Comparison of ENCODE assay signal across 8 mouse cellular contexts in genomic region chr7:19086042-19086441, GRCm38 (mm10). TPM values are rescaled to one million over a fixed set of nuclear protein-coding genes. Genes with fewer than 3 reads are reported as not detected.
DNase-seq lines count a peak whose midpoint lies in the region; ATAC-seq and TF ChIP-seq lines count a peak whose summit lies in the region.

No protein-coding gene starts in this region.

- H3K27ac ChIP-seq in hindbrain, embryonic 10.5 days: 0 out of 2 replicates have a peak overlapping the region, but pooled peaks have one; percentile 29
- H3K27ac ChIP-seq in hindbrain, postnatal 0 days: no peak overlapping the region
- H3K27ac ChIP-seq in intestine, embryonic 14.5 days (ENCODE audit: low read depth): no peak overlapping the region
- H3K27ac ChIP-seq in lung, embryonic 15.5 days: peak overlapping the region; percentile 46; the same call in 1 of the 2 replicates
- no peak overlapping the region for H3K27ac ChIP-seq in forebrain, postnatal 0 days (ENCODE audit: low read depth, low read length)

- peak overlapping the region; percentile 27 for H3K4me3 ChIP-seq in hindbrain, embryonic 10.5 days
- H3K4me3 ChIP-seq in hindbrain, postnatal 0 days (ENCODE audit: low read length): no peak overlapping the region
- H3K4me3 ChIP-seq in intestine, embryonic 14.5 days (ENCODE audit: low read depth, low read length): peak overlapping the region; percentile 23
- H3K4me3 ChIP-seq in lung, embryonic 15.5 days: peak overlapping the region; percentile 40
- H3K4me3 ChIP-seq in forebrain, postnatal 0 days (ENCODE audit: low read depth, low read length): no peak overlapping the region

- H3K9me3 ChIP-seq in hindbrain, embryonic 10.5 days: no peaks in the 10 kb centered on the region
- H3K9me3 ChIP-seq in hindbrain, postnatal 0 days (ENCODE audit: low read length): no peaks in the 10 kb centered on the region
- H3K9me3 ChIP-seq in intestine, embryonic 14.5 days (ENCODE audit: control insufficient read depth, low read length): no peaks in the 10 kb centered on the region
- no peaks in the 10 kb centered on the region for H3K9me3 ChIP-seq in lung, embryonic 15.5 days
- H3K9me3 ChIP-seq in forebrain, postnatal 0 days (ENCODE audit: low read length): no peaks in the 10 kb centered on the region

- H3K9ac ChIP-seq in hindbrain, postnatal 0 days (replicated peaks; ENCODE audit: low read length): no peak overlapping the region
- no peak overlapping the region; the same call in 1 of the 2 replicates for H3K9ac ChIP-seq in intestine, embryonic 14.5 days (ENCODE audit: low read length)
- 0 out of 2 replicates have a peak overlapping the region, but pooled peaks have one; percentile 0 for H3K9ac ChIP-seq in lung, embryonic 15.5 days
- no peak overlapping the region for H3K9ac ChIP-seq in forebrain, postnatal 0 days

- TF ChIP-seq CTCF in hindbrain, postnatal 0 days (IDR thresholded peaks at IDR 0.05; ENCODE audit: low read depth): no peak
- TF ChIP-seq CTCF in forebrain, postnatal 0 days (IDR thresholded peaks at IDR 0.05; ENCODE audit: low read depth): no peak

- H3K27me3 ChIP-seq in hindbrain, embryonic 10.5 days (ENCODE audit: insufficient read depth, poor library complexity, severe bottlenecking): peaks cover 22% of the 10 kb centered on the region
- no peaks in the 10 kb centered on the region for H3K27me3 ChIP-seq in hindbrain, postnatal 0 days (ENCODE audit: insufficient read depth, low read length)
- H3K27me3 ChIP-seq in intestine, embryonic 14.5 days (replicated peaks; ENCODE audit: control insufficient read depth, insufficient read depth, low read length): no peaks in the 10 kb centered on the region
- no peaks in the 10 kb centered on the region for H3K27me3 ChIP-seq in lung, embryonic 15.5 days
- H3K27me3 ChIP-seq in forebrain, postnatal 0 days (ENCODE audit: insufficient read depth, low read length): no peaks in the 10 kb centered on the region

- peaks cover 54% of the 10 kb centered on the region for H3K4me1 ChIP-seq in hindbrain, embryonic 10.5 days (replicated peaks)
- H3K4me1 ChIP-seq in hindbrain, postnatal 0 days (ENCODE audit: insufficient read depth, low read length): no peaks in the 10 kb centered on the region
- peaks cover 39% of the 10 kb centered on the region for H3K4me1 ChIP-seq in intestine, embryonic 14.5 days (replicated peaks; ENCODE audit: control insufficient read depth, insufficient read depth, low read length)
- H3K4me1 ChIP-seq in lung, embryonic 15.5 days: peaks cover 46% of the 10 kb centered on the region
- H3K4me1 ChIP-seq in forebrain, postnatal 0 days (ENCODE audit: insufficient read depth): no peaks in the 10 kb centered on the region

- no peak overlapping the region for H3K4me2 ChIP-seq in hindbrain, postnatal 0 days (ENCODE audit: low read depth, low read length)
- peak overlapping the region; percentile 36 for H3K4me2 ChIP-seq in intestine, embryonic 14.5 days (ENCODE audit: low read length)
- peak overlapping the region; percentile 54 for H3K4me2 ChIP-seq in lung, embryonic 15.5 days
- H3K4me2 ChIP-seq in forebrain, postnatal 0 days (ENCODE audit: low read depth): no peak overlapping the region

- DNase-seq in hindbrain, embryonic 10.5 days (ENCODE audit: low spot score): no peak
- no peak for DNase-seq in hindbrain, postnatal 0 days (ENCODE audit: low spot score)
- peak; percentile 70 for DNase-seq in c-Kit-negative CD71-positive TER-119-positive erythroid progenitor cells, embryonic 14.5 days (ENCODE audit: low read depth, low spot score)
- peak; percentile 78 for DNase-seq in intestine, embryonic 14.5 days (ENCODE audit: low spot score)
- DNase-seq in spleen, postnatal 36 days (ENCODE audit: low spot score in 2 of 2): peak; percentile 73 to 75
- no peak for DNase-seq in left cerebral cortex, postnatal 10 days (ENCODE audit: extremely low spot score in 1 of 2, low spot score in 2 of 2)
- no peak for DNase-seq in forebrain, postnatal 0 days

- peaks cover 82% of the 10 kb centered on the region for H3K36me3 ChIP-seq in hindbrain, embryonic 10.5 days
- peaks cover 30% of the 10 kb centered on the region for H3K36me3 ChIP-seq in hindbrain, postnatal 0 days (ENCODE audit: insufficient read depth, low read length)
- peaks cover 48% of the 10 kb centered on the region for H3K36me3 ChIP-seq in intestine, embryonic 14.5 days (ENCODE audit: control insufficient read depth, insufficient read depth, low read length)
- H3K36me3 ChIP-seq in lung, embryonic 15.5 days: peaks cover 40% of the 10 kb centered on the region
- peaks cover 60% of the 10 kb centered on the region for H3K36me3 ChIP-seq in forebrain, postnatal 0 days (ENCODE audit: insufficient read depth)

- intact Hi-C loops in left cerebral cortex, postnatal 10 days (cut with DNase I): no loop called here

- ATAC-seq in hindbrain, postnatal 0 days: no peak
- ATAC-seq in intestine, embryonic 14.5 days (replicated peaks; ENCODE audit: low FRiP score, low TSS enrichment, low read depth): peak; percentile 20; the same call in 1 of the 2 replicates
- 0 out of 2 replicates have a peak, but pooled peaks have one; percentile 16 for ATAC-seq in lung, embryonic 15.5 days (ENCODE audit: borderline replicate concordance, extremely low read depth, low FRiP score, low TSS enrichment)
- ATAC-seq in forebrain, postnatal 0 days: no peak

- 9% methylated on average over 14 of the region's 14 CpGs for WGBS in hindbrain, embryonic 10.5 days
- WGBS in hindbrain, postnatal 0 days: 28% methylated on average over 14 of the region's 14 CpGs
- WGBS in intestine, embryonic 14.5 days: 11% methylated on average over 14 of the region's 14 CpGs
- WGBS in lung, embryonic 15.5 days: 11% methylated on average over 14 of the region's 14 CpGs
- WGBS in forebrain, postnatal 0 days: 24% methylated on average over 14 of the region's 14 CpGs

RNA-seq across cellular contexts. Expression of gene Dmpk, which starts 2.4 kb away (rescaled TPM):
- 9.9 and 10.2 TPM in 2 replicates for polyA plus RNA-seq in hindbrain, embryonic 10.5 days (2016; fragmentation: Nextera tagmentation; extraction: Ambion mirVana)
- 19.5 and 27.8 TPM in 2 replicates for total RNA-seq in hindbrain, postnatal 0 days (2014; rRNA removed)
- polyA plus RNA-seq in hindbrain, postnatal 0 days (2015; fragmentation: Nextera tagmentation; extraction: Ambion mirVana): 4.8 and 5.6 TPM in 2 replicates
- polyA plus RNA-seq in intestine, embryonic 14.5 days (2014; fragmentation: Nextera tagmentation; extraction: Ambion mirVana): 57.4 and 60.0 TPM in 2 replicates
- 24.2 and 27.1 TPM in 2 replicates for polyA plus RNA-seq in lung, embryonic 15.5 days (2015; fragmentation: Nextera tagmentation; extraction: Ambion mirVana)
- total RNA-seq in left cerebral cortex, postnatal 10 days (2021): 10 to 100 TPM; 30.2 to 31.5 TPM
- total RNA-seq in forebrain, postnatal 0 days (2014; rRNA removed): 16.2 and 20.8 TPM in 2 replicates
- 2.2 and 3.0 TPM in 2 replicates for polyA plus RNA-seq in forebrain, postnatal 0 days (2015; fragmentation: Nextera tagmentation; extraction: Ambion mirVana)

RNA-seq across cellular contexts. Expression of gene Six5, which starts 8.4 kb away (rescaled TPM):
- 7.4 and 8.4 TPM in 2 replicates for polyA plus RNA-seq in hindbrain, embryonic 10.5 days (2016; fragmentation: Nextera tagmentation; extraction: Ambion mirVana)
- total RNA-seq in hindbrain, postnatal 0 days (2014; rRNA removed): 10.3 and 12.1 TPM in 2 replicates
- 1.4 and 1.5 TPM in 2 replicates for polyA plus RNA-seq in hindbrain, postnatal 0 days (2015; fragmentation: Nextera tagmentation; extraction: Ambion mirVana)
- polyA plus RNA-seq in intestine, embryonic 14.5 days (2014; fragmentation: Nextera tagmentation; extraction: Ambion mirVana): 15.7 and 15.8 TPM in 2 replicates
- 9.5 and 9.7 TPM in 2 replicates for polyA plus RNA-seq in lung, embryonic 15.5 days (2015; fragmentation: Nextera tagmentation; extraction: Ambion mirVana)
- total RNA-seq in left cerebral cortex, postnatal 10 days (2021): 1 to 10 TPM; 1.5 to 1.9 TPM
- total RNA-seq in forebrain, postnatal 0 days (2014; rRNA removed): 3.0 and 4.1 TPM in 2 replicates
- polyA plus RNA-seq in forebrain, postnatal 0 days (2015; fragmentation: Nextera tagmentation; extraction: Ambion mirVana): 0.97 and 1.0 TPM in 2 replicates

RNA-seq across cellular contexts. Expression of gene Dmwd, which starts 10.0 kb away (rescaled TPM):
- 16.6 and 20.7 TPM in 2 replicates for polyA plus RNA-seq in hindbrain, embryonic 10.5 days (2016; fragmentation: Nextera tagmentation; extraction: Ambion mirVana)
- total RNA-seq in hindbrain, postnatal 0 days (2014; rRNA removed): 145 and 151 TPM in 2 replicates
- polyA plus RNA-seq in hindbrain, postnatal 0 days (2015; fragmentation: Nextera tagmentation; extraction: Ambion mirVana): 28.9 and 30.9 TPM in 2 replicates
- 15.8 and 16.0 TPM in 2 replicates for polyA plus RNA-seq in intestine, embryonic 14.5 days (2014; fragmentation: Nextera tagmentation; extraction: Ambion mirVana)
- polyA plus RNA-seq in lung, embryonic 15.5 days (2015; fragmentation: Nextera tagmentation; extraction: Ambion mirVana): 15.9 and 17.1 TPM in 2 replicates
- 100 to 1,000 TPM; 155 to 157 TPM for total RNA-seq in left cerebral cortex, postnatal 10 days (2021)
- 96.5 and 122 TPM in 2 replicates for total RNA-seq in forebrain, postnatal 0 days (2014; rRNA removed)
- polyA plus RNA-seq in forebrain, postnatal 0 days (2015; fragmentation: Nextera tagmentation; extraction: Ambion mirVana): 43.6 and 43.8 TPM in 2 replicates

RNA-seq across cellular contexts. Expression of gene Rsph6a, which starts 31.6 kb away (rescaled TPM):
- polyA plus RNA-seq in hindbrain, embryonic 10.5 days (2016; fragmentation: Nextera tagmentation; extraction: Ambion mirVana): not detected in 2 replicates
- not detected in 2 replicates for total RNA-seq in hindbrain, postnatal 0 days (2014; rRNA removed)
- polyA plus RNA-seq in hindbrain, postnatal 0 days (2015; fragmentation: Nextera tagmentation; extraction: Ambion mirVana): 0.19 and 0.44 TPM in 2 replicates
- polyA plus RNA-seq in intestine, embryonic 14.5 days (2014; fragmentation: Nextera tagmentation; extraction: Ambion mirVana): not detected in 2 replicates
- not detected in 2 replicates for polyA plus RNA-seq in lung, embryonic 15.5 days (2015; fragmentation: Nextera tagmentation; extraction: Ambion mirVana)
- total RNA-seq in left cerebral cortex, postnatal 10 days (2021): under 1 TPM; 0.22 to 0.41 TPM
- total RNA-seq in forebrain, postnatal 0 days (2014; rRNA removed): 0.19 and 0.23 TPM in 2 replicates
- polyA plus RNA-seq in forebrain, postnatal 0 days (2015; fragmentation: Nextera tagmentation; extraction: Ambion mirVana): 0.09 and 0.23 TPM in 2 replicates

RNA-seq across cellular contexts. Expression of gene Gm4969, which starts 32.1 kb away (rescaled TPM):
- polyA plus RNA-seq in hindbrain, embryonic 10.5 days (2016; fragmentation: Nextera tagmentation; extraction: Ambion mirVana): 1.2 and 1.5 TPM in 2 replicates
- 4.6 and 6.3 TPM in 2 replicates for total RNA-seq in hindbrain, postnatal 0 days (2014; rRNA removed)
- polyA plus RNA-seq in hindbrain, postnatal 0 days (2015; fragmentation: Nextera tagmentation; extraction: Ambion mirVana): 7.7 and 7.9 TPM in 2 replicates
- 3.7 and 4.7 TPM in 2 replicates for polyA plus RNA-seq in intestine, embryonic 14.5 days (2014; fragmentation: Nextera tagmentation; extraction: Ambion mirVana)
- polyA plus RNA-seq in lung, embryonic 15.5 days (2015; fragmentation: Nextera tagmentation; extraction: Ambion mirVana): 1.8 and 1.9 TPM in 2 replicates
- total RNA-seq in left cerebral cortex, postnatal 10 days (2021): 1 to 10 TPM; 1.5 to 3.1 TPM
- total RNA-seq in forebrain, postnatal 0 days (2014; rRNA removed): 5.3 and 8.9 TPM in 2 replicates
- 8.3 and 10.6 TPM in 2 replicates for polyA plus RNA-seq in forebrain, postnatal 0 days (2015; fragmentation: Nextera tagmentation; extraction: Ambion mirVana)

Comparison
In these comparisons a context has a peak if more than half of its experiments do, and no peak if none do; other contexts are left out.
1. H3K27ac ChIP-seq: peak in hindbrain, embryonic 10.5 days (single experiment) and lung, embryonic 15.5 days (single experiment); none in hindbrain, postnatal 0 days (single experiment), intestine, embryonic 14.5 days (single experiment) and forebrain, postnatal 0 days (single experiment).
2. H3K4me3 ChIP-seq: peak in hindbrain, embryonic 10.5 days (single experiment), intestine, embryonic 14.5 days (single experiment) and lung, embryonic 15.5 days (single experiment); none in hindbrain, postnatal 0 days (single experiment) and forebrain, postnatal 0 days (single experiment).
3. DNase-seq: peak in c-Kit-negative CD71-positive TER-119-positive erythroid progenitor cells, embryonic 14.5 days (single experiment), intestine, embryonic 14.5 days (single experiment) and spleen, postnatal 36 days (2 of 2); none in hindbrain, embryonic 10.5 days (single experiment), hindbrain, postnatal 0 days (single experiment), left cerebral cortex, postnatal 10 days (0 of 2) and forebrain, postnatal 0 days (single experiment).
4. ATAC-seq: peak in intestine, embryonic 14.5 days (single experiment) and lung, embryonic 15.5 days (single experiment); none in hindbrain, postnatal 0 days (single experiment) and forebrain, postnatal 0 days (single experiment).
5. H3K4me2 ChIP-seq: peak in intestine, embryonic 14.5 days (single experiment) and lung, embryonic 15.5 days (single experiment); none in hindbrain, postnatal 0 days (single experiment) and forebrain, postnatal 0 days (single experiment).